Mouse (Mus musculus): ENCODE results near the gene Arhgap4. TPM values are rescaled to one million over a fixed set of nuclear protein-coding genes. Genes with fewer than 3 reads are reported as not detected.

Gene Arhgap4
- polyA plus RNA-seq, 1 experiment from 2014 or later = 3.0 TPM

- H3K4me3 ChIP-seq (ENCODE audit: low read depth, low read length) = no peak overlapping the region
- no peaks in the 10 kb centered on the region for H3K27me3 ChIP-seq (ENCODE audit: control insufficient read depth, insufficient read depth, low read depth, low read length)
- no peak for ATAC-seq
- 76% methylated on average over 3 of the region's 3 CpGs for WGBS
- H3K9me3 ChIP-seq (replicated peaks; ENCODE audit: control insufficient read depth, low read length, poor library complexity, severe bottlenecking) = no peaks in the 10 kb centered on the region
- H3K9ac ChIP-seq (ENCODE audit: low read depth, low read length) = no peak overlapping the region
- H3K27ac ChIP-seq (ENCODE audit: low read length) = no peak overlapping the region
- H3K4me2 ChIP-seq (ENCODE audit: low read length) = no peak overlapping the region
- H3K4me1 ChIP-seq (ENCODE audit: control insufficient read depth, insufficient read depth, low read length) = no peaks in the 10 kb centered on the region
- H3K36me3 ChIP-seq (ENCODE audit: control insufficient read depth, insufficient read depth, low read length) = no peaks in the 10 kb centered on the region
Measured at GRCm38 (mm10) chrX:73897959-73898358, 23.7 kb downstream of the Arhgap4 start.

- ATAC-seq = no peak
- 18% methylated on average over 2 of the region's 2 CpGs for WGBS
Measured at GRCm38 (mm10) chrX:73895719-73896118, 26.0 kb downstream of the Arhgap4 start, which contains the start of gene L1cam. TSS of gene L1cam (minus strand) at chrX:73896105.

GRCm38 (mm10) chrX:73892833-73893232 is 28.8 kb downstream of the Arhgap4 start:
- Histone ChIP-seq H3K4me3 (ENCODE audit: low read depth, low read length) (no peak overlapping the region), H3K4me1 (ENCODE audit: control insufficient read depth, insufficient read depth, low read length) (no peaks in the 10 kb centered on the region), H3K36me3 (ENCODE audit: control insufficient read depth, insufficient read depth, low read length) (no peaks in the 10 kb centered on the region), H3K9me3 (replicated peaks; ENCODE audit: control insufficient read depth, low read length, poor library complexity, severe bottlenecking) (no peaks in the 10 kb centered on the region), H3K9ac (ENCODE audit: low read depth, low read length) (no peak overlapping the region), H3K27ac (ENCODE audit: low read length) (no peak overlapping the region), H3K4me2 (ENCODE audit: low read length) (no peak overlapping the region), H3K27me3 (ENCODE audit: control insufficient read depth, insufficient read depth, low read depth, low read length) (no peaks in the 10 kb centered on the region)
- ATAC-seq = no peak
- WGBS = 90% methylated on average over 14 of the region's 14 CpGs

More at GRCm38 (mm10) chrX:73895719-73896118, 26.0 kb downstream of the Arhgap4 start, which contains the start of gene L1cam:
- Histone ChIP-seq H3K27ac (ENCODE audit: low read length) (no peak within 1 kb of the TSS), H3K4me3 (ENCODE audit: low read depth, low read length) (no peak within 1 kb of the TSS), H3K36me3 (ENCODE audit: control insufficient read depth, insufficient read depth, low read length) (no peaks in the 10 kb centered on the region), H3K27me3 (ENCODE audit: control insufficient read depth, insufficient read depth, low read depth, low read length) (no peaks in the 10 kb centered on the region), H3K4me1 (ENCODE audit: control insufficient read depth, insufficient read depth, low read length) (no peaks in the 10 kb centered on the region), H3K9ac (ENCODE audit: low read depth, low read length) (no peak within 1 kb of the TSS), H3K4me2 (ENCODE audit: low read length) (no peak within 1 kb of the TSS), H3K9me3 (replicated peaks; ENCODE audit: control insufficient read depth, low read length, poor library complexity, severe bottlenecking) (no peaks in the 10 kb centered on the region)

- Histone ChIP-seq H3K4me2 (ENCODE audit: low read length) (no peak within 1 kb of the TSS), H3K9me3 (replicated peaks; ENCODE audit: control insufficient read depth, low read length, poor library complexity, severe bottlenecking) (no peaks in the 10 kb centered on the region), H3K9ac (ENCODE audit: low read depth, low read length) (no peak within 1 kb of the TSS), H3K4me1 (ENCODE audit: control insufficient read depth, insufficient read depth, low read length) (no peaks in the 10 kb centered on the region), H3K27me3 (ENCODE audit: control insufficient read depth, insufficient read depth, low read depth, low read length) (no peaks in the 10 kb centered on the region), H3K4me3 (ENCODE audit: low read depth, low read length) (no peak within 1 kb of the TSS), H3K27ac (ENCODE audit: low read length) (no peak within 1 kb of the TSS), H3K36me3 (ENCODE audit: control insufficient read depth, insufficient read depth, low read length) (no peaks in the 10 kb centered on the region)
- no peak for ATAC-seq
- 89% methylated on average over 6 of the region's 6 CpGs for WGBS
Measured at GRCm38 (mm10) chrX:73891551-73892152, 30.0 kb downstream of the Arhgap4 start, which contains the start of gene Avpr2. TSS of gene Avpr2 (plus strand) at chrX:73892102.

GRCm38 (mm10) chrX:73881463-73881862 is 40.2 kb downstream of the Arhgap4 start:
- Histone ChIP-seq H3K36me3 (ENCODE audit: control insufficient read depth, insufficient read depth, low read length) (no peaks in the 10 kb centered on the region), H3K4me3 (ENCODE audit: low read depth, low read length) (peak overlapping the region; percentile 59; the same call in 1 of the 2 replicates), H3K4me1 (ENCODE audit: control insufficient read depth, insufficient read depth, low read length) (peaks cover 11% of the 10 kb centered on the region), H3K4me2 (ENCODE audit: low read length) (peak overlapping the region; percentile 60), H3K9me3 (replicated peaks; ENCODE audit: control insufficient read depth, low read length, poor library complexity, severe bottlenecking) (no peaks in the 10 kb centered on the region), H3K9ac (ENCODE audit: low read depth, low read length) (peak overlapping the region; percentile 74; the same call in 1 of the 2 replicates), H3K27ac (ENCODE audit: low read length) (peak overlapping the region; percentile 80; the same call in 1 of the 2 replicates), H3K27me3 (ENCODE audit: control insufficient read depth, insufficient read depth, low read depth, low read length) (no peaks in the 10 kb centered on the region)
- peak; percentile 25 for ATAC-seq
- 23% methylated on average over 6 of the region's 6 CpGs for WGBS

GRCm38 (mm10) chrX:73881036-73881427 is 40.6 kb downstream of the Arhgap4 start:
- Histone ChIP-seq H3K36me3 (ENCODE audit: control insufficient read depth, insufficient read depth, low read length) (no peaks in the 10 kb centered on the region), H3K4me3 (ENCODE audit: low read depth, low read length) (peak overlapping the region; percentile 59), H3K9me3 (replicated peaks; ENCODE audit: control insufficient read depth, low read length, poor library complexity, severe bottlenecking) (no peaks in the 10 kb centered on the region), H3K9ac (ENCODE audit: low read depth, low read length) (peak overlapping the region; percentile 74), H3K27ac (ENCODE audit: low read length) (peak overlapping the region; percentile 80), H3K27me3 (ENCODE audit: control insufficient read depth, insufficient read depth, low read depth, low read length) (no peaks in the 10 kb centered on the region), H3K4me2 (ENCODE audit: low read length) (peak overlapping the region; percentile 60), H3K4me1 (ENCODE audit: control insufficient read depth, insufficient read depth, low read length) (peaks cover 15% of the 10 kb centered on the region)
- WGBS = 14% methylated on average over 16 of the region's 16 CpGs
- peak; percentile 55 for ATAC-seq

- peak overlapping the region; percentile 80 for H3K27ac ChIP-seq (ENCODE audit: low read length)
Measured at GRCm38 (mm10) chrX:73880194-73881035, 41.3 kb downstream of the Arhgap4 start.

GRCm38 (mm10) chrX:73877014-73877413 is 44.7 kb downstream of the Arhgap4 start:
- H3K4me2 ChIP-seq (ENCODE audit: low read length) = peak overlapping the region; percentile 45
- no peak overlapping the region for H3K9ac ChIP-seq (ENCODE audit: low read depth, low read length)
- WGBS = 83% methylated on average over 1 of the region's 1 CpGs
- H3K36me3 ChIP-seq (ENCODE audit: control insufficient read depth, insufficient read depth, low read length) = no peaks in the 10 kb centered on the region
- no peaks in the 10 kb centered on the region for H3K9me3 ChIP-seq (replicated peaks; ENCODE audit: control insufficient read depth, low read length, poor library complexity, severe bottlenecking)
- no peak overlapping the region for H3K27ac ChIP-seq (ENCODE audit: low read length)
- ATAC-seq = no peak
- H3K27me3 ChIP-seq (ENCODE audit: control insufficient read depth, insufficient read depth, low read depth, low read length) = no peaks in the 10 kb centered on the region
- H3K4me1 ChIP-seq (ENCODE audit: control insufficient read depth, insufficient read depth, low read length) = peaks cover 15% of the 10 kb centered on the region
- H3K4me3 ChIP-seq (ENCODE audit: low read depth, low read length) = no peak overlapping the region

More at GRCm38 (mm10) chrX:73880194-73881035, 41.3 kb downstream of the Arhgap4 start:
- H3K4me1 ChIP-seq (ENCODE audit: control insufficient read depth, insufficient read depth, low read length) = peaks cover 15% of the 10 kb centered on the region
- H3K9ac ChIP-seq (ENCODE audit: low read depth, low read length) = peak overlapping the region; percentile 74
- no peaks in the 10 kb centered on the region for H3K27me3 ChIP-seq (ENCODE audit: control insufficient read depth, insufficient read depth, low read depth, low read length)
- H3K9me3 ChIP-seq (replicated peaks; ENCODE audit: control insufficient read depth, low read length, poor library complexity, severe bottlenecking) = no peaks in the 10 kb centered on the region
- ATAC-seq = peak; percentile 62
- 21% methylated on average over 31 of the region's 48 CpGs for WGBS
- H3K36me3 ChIP-seq (ENCODE audit: control insufficient read depth, insufficient read depth, low read length) = no peaks in the 10 kb centered on the region
- peak overlapping the region; percentile 59 for H3K4me3 ChIP-seq (ENCODE audit: low read depth, low read length)
- H3K4me2 ChIP-seq (ENCODE audit: low read length) = peak overlapping the region; percentile 60

- no peak for ATAC-seq
- 84% methylated on average over 2 of the region's 2 CpGs for WGBS
- H3K27ac ChIP-seq (ENCODE audit: low read length) = no peak overlapping the region
- H3K4me3 ChIP-seq (ENCODE audit: low read depth, low read length) = peak overlapping the region; percentile 11
- no peaks in the 10 kb centered on the region for H3K9me3 ChIP-seq (replicated peaks; ENCODE audit: control insufficient read depth, low read length, poor library complexity, severe bottlenecking)
- H3K9ac ChIP-seq (ENCODE audit: low read depth, low read length) = no peak overlapping the region
- no peaks in the 10 kb centered on the region for H3K27me3 ChIP-seq (ENCODE audit: control insufficient read depth, insufficient read depth, low read depth, low read length)
- no peaks in the 10 kb centered on the region for H3K36me3 ChIP-seq (ENCODE audit: control insufficient read depth, insufficient read depth, low read length)
- H3K4me2 ChIP-seq (ENCODE audit: low read length) = peak overlapping the region; percentile 45
- peaks cover 17% of the 10 kb centered on the region for H3K4me1 ChIP-seq (ENCODE audit: control insufficient read depth, insufficient read depth, low read length)
Measured at GRCm38 (mm10) chrX:73875881-73876280, 45.8 kb downstream of the Arhgap4 start.
